Mouse (Mus musculus) embryo, embryonic 11 days (tissue): ENCODE measurements around the gene Fbxw8.

Experiments
- DNase-seq: peaks from one replicate; pipeline ENCODE4 v3.0.0-alpha.2; 2015

Fbxw8 gene

GRCm38 (mm10) chr5:118069315-118069714 lies 85.9 kb downstream of the Fbxw8 start:
- peak; percentile 79 for DNase-seq

- no peak for DNase-seq
These were observed 87.2 kb downstream of the Fbxw8 start for GRCm38 (mm10) chr5:118067984-118068494.

- DNase-seq: no peak
These were observed 87.7 kb downstream of the Fbxw8 start for GRCm38 (mm10) chr5:118067572-118067971.

GRCm38 (mm10) chr5:118066828-118067227 lies 88.4 kb downstream of the Fbxw8 start:
- peak; percentile 70 for DNase-seq

- DNase-seq: no peak
These were observed 89.6 kb downstream of the Fbxw8 start for GRCm38 (mm10) chr5:118065516-118066255.

- no peak for DNase-seq
These were observed 90.9 kb downstream of the Fbxw8 start for GRCm38 (mm10) chr5:118064284-118064901.

GRCm38 (mm10) chr5:118063181-118063621 lies 92.1 kb downstream of the Fbxw8 start:
- no peak for DNase-seq

GRCm38 (mm10) chr5:118061391-118061790 lies 93.9 kb downstream of the Fbxw8 start:
- no peak for DNase-seq

GRCm38 (mm10) chr5:118059646-118060045 lies 95.6 kb downstream of the Fbxw8 start:
- DNase-seq: no peak

GRCm38 (mm10) chr5:118058858-118059257 lies 96.4 kb downstream of the Fbxw8 start:
- no peak for DNase-seq

GRCm38 (mm10) chr5:118057508-118058111 lies 97.7 kb downstream of the Fbxw8 start:
- no peak for DNase-seq

- DNase-seq: no peak
These were observed 102.1 kb downstream of the Fbxw8 start for GRCm38 (mm10) chr5:118053205-118053604.

GRCm38 (mm10) chr5:118051981-118052662 lies 103.1 kb downstream of the Fbxw8 start:
- DNase-seq: no peak

- no peak for DNase-seq
These were observed 104.5 kb downstream of the Fbxw8 start for GRCm38 (mm10) chr5:118050743-118051142.

- no peak for DNase-seq
These were observed 106.3 kb downstream of the Fbxw8 start for GRCm38 (mm10) chr5:118048928-118049327.

GRCm38 (mm10) chr5:118048412-118048811 lies 106.9 kb downstream of the Fbxw8 start:
- no peak for DNase-seq

- DNase-seq: no peak
These were observed 108.0 kb downstream of the Fbxw8 start for GRCm38 (mm10) chr5:118047091-118047757.

GRCm38 (mm10) chr5:118045385-118045784 lies 109.9 kb downstream of the Fbxw8 start:
- no peak for DNase-seq

GRCm38 (mm10) chr5:118044907-118045306 lies 110.4 kb downstream of the Fbxw8 start:
- no peak for DNase-seq

GRCm38 (mm10) chr5:118043761-118044160 lies 111.5 kb downstream of the Fbxw8 start:
- DNase-seq: no peak

GRCm38 (mm10) chr5:118042599-118042998 lies 112.7 kb downstream of the Fbxw8 start:
- no peak for DNase-seq

- no peak for DNase-seq
These were observed 116.0 kb downstream of the Fbxw8 start for GRCm38 (mm10) chr5:118039241-118039668.
